In genomic region chr14:57744547-57744946, GRCm38 (mm10) we compare ENCODE assay signal across 8 mouse cellular contexts. TPM values are rescaled to one million over a fixed set of nuclear protein-coding genes. Genes with fewer than 3 reads are reported as not detected.
DNase-seq lines count a peak whose midpoint lies in the region; ATAC-seq and TF ChIP-seq lines count a peak whose summit lies in the region.

No protein-coding gene starts in this region.

- no peak overlapping the region for H3K27ac ChIP-seq in liver, adult 2 months (replicated peaks; ENCODE audit: insufficient read depth, low read depth, low read length)
- no peak overlapping the region for H3K27ac ChIP-seq in forebrain, embryonic 11.5 days (ENCODE audit: low read depth, low read length)
- H3K27ac ChIP-seq in intestine, embryonic 14.5 days (ENCODE audit: low read depth): no peak overlapping the region
- no peak overlapping the region for H3K27ac ChIP-seq in liver, postnatal 0 days (ENCODE audit: low read depth)
- H3K27ac ChIP-seq in stomach, embryonic 15.5 days: no peak overlapping the region

- H3K4me1 ChIP-seq in liver, adult 2 months (ENCODE audit: control insufficient read depth, insufficient read depth, low read length): peaks cover 7% of the 10 kb centered on the region
- H3K4me1 ChIP-seq in forebrain, embryonic 11.5 days (replicated peaks; ENCODE audit: control insufficient read depth, insufficient read depth, low read length): peaks cover 3% of the 10 kb centered on the region; the same call in 1 of the 2 replicates
- H3K4me1 ChIP-seq in intestine, embryonic 14.5 days (replicated peaks; ENCODE audit: control insufficient read depth, insufficient read depth, low read length): peaks cover 11% of the 10 kb centered on the region
- peaks cover 31% of the 10 kb centered on the region for H3K4me1 ChIP-seq in liver, postnatal 0 days (ENCODE audit: insufficient read depth)
- H3K4me1 ChIP-seq in stomach, embryonic 15.5 days: peaks cover 4% of the 10 kb centered on the region; the same call in 1 of the 2 replicates

- no peak for TF ChIP-seq EP300 in liver, postnatal 0 days (IDR thresholded peaks at IDR 0.05; ENCODE audit: low read depth)

- H3K79me2 ChIP-seq in liver, adult 2 months (ENCODE audit: control insufficient read depth, insufficient read depth, low read length): peaks cover 46% of the 10 kb centered on the region

- TF ChIP-seq CTCF in liver, adult 2 months (IDR thresholded peaks at IDR 0.05; ENCODE audit: low read depth, low read length): no peak
- no peak for TF ChIP-seq CTCF in liver, postnatal 0 days (IDR thresholded peaks at IDR 0.05; ENCODE audit: low read depth)

- peak overlapping the region; percentile 93 for H3K4me3 ChIP-seq in liver, adult 2 months (ENCODE audit: insufficient read depth, low read depth, low read length)
- H3K4me3 ChIP-seq in forebrain, embryonic 11.5 days (ENCODE audit: low read depth, low read length): peak overlapping the region; percentile 94
- H3K4me3 ChIP-seq in intestine, embryonic 14.5 days (ENCODE audit: low read depth, low read length): peak overlapping the region; percentile 68
- peak overlapping the region; percentile 98 for H3K4me3 ChIP-seq in liver, postnatal 0 days (ENCODE audit: low read depth, low read length)
- peak overlapping the region; percentile 85 for H3K4me3 ChIP-seq in stomach, embryonic 15.5 days (replicated peaks)

- DNase-seq in liver, adult 2 months (ENCODE audit: extremely low read depth, low read depth, low spot score): peak; percentile 67
- DNase-seq in liver: no peak
- no peak for DNase-seq in forebrain, embryonic 11.5 days (ENCODE audit: low spot score)
- no peak for DNase-seq in intestine, embryonic 14.5 days (ENCODE audit: low spot score)
- DNase-seq in liver, postnatal 0 days: peak; percentile 31
- DNase-seq in layer of hippocampus, adult 9-11 months: no peak

- no peaks in the 10 kb centered on the region for H3K9me3 ChIP-seq in forebrain, embryonic 11.5 days (ENCODE audit: control insufficient read depth, low read length)
- no peaks in the 10 kb centered on the region for H3K9me3 ChIP-seq in intestine, embryonic 14.5 days (ENCODE audit: control insufficient read depth, low read length)
- no peaks in the 10 kb centered on the region for H3K9me3 ChIP-seq in liver, postnatal 0 days (ENCODE audit: low read length)
- no peaks in the 10 kb centered on the region for H3K9me3 ChIP-seq in stomach, embryonic 15.5 days

- ATAC-seq in forebrain, embryonic 11.5 days (replicated peaks; ENCODE audit: low FRiP score): no peak
- no peak for ATAC-seq in intestine, embryonic 14.5 days (replicated peaks; ENCODE audit: low FRiP score, low TSS enrichment, low read depth)
- no peak for ATAC-seq in liver, postnatal 0 days
- ATAC-seq in stomach, embryonic 15.5 days (ENCODE audit: insufficient read depth, low FRiP score, low read depth): no peak
- ATAC-seq in erythroid progenitor cell, adult 5-6 weeks (replicated peaks; ENCODE audit: low FRiP score, poor library complexity, severe bottlenecking): no peak

- TF ChIP-seq POLR2A in liver, adult 2 months (IDR thresholded peaks at IDR 0.05; ENCODE audit: extremely low read depth, insufficient read depth, low read length): no peak

- no peaks in the 10 kb centered on the region for H3K27me3 ChIP-seq in liver, adult 2 months (ENCODE audit: control insufficient read depth, insufficient read depth, low read length)
- no peaks in the 10 kb centered on the region for H3K27me3 ChIP-seq in forebrain, embryonic 11.5 days (ENCODE audit: control insufficient read depth, insufficient read depth, low read length)
- H3K27me3 ChIP-seq in intestine, embryonic 14.5 days (replicated peaks; ENCODE audit: control insufficient read depth, insufficient read depth, low read length): no peaks in the 10 kb centered on the region
- H3K27me3 ChIP-seq in liver, postnatal 0 days (ENCODE audit: insufficient read depth, low read length): peaks cover 4% of the 10 kb centered on the region; the same call in 1 of the 2 replicates
- H3K27me3 ChIP-seq in stomach, embryonic 15.5 days (replicated peaks): no peaks in the 10 kb centered on the region

- 0% methylated on average over 8 of the region's 8 CpGs for WGBS in liver, adult 2 months
- under 1% methylated on average over 8 of the region's 8 CpGs for WGBS in forebrain, embryonic 11.5 days
- under 1% methylated on average over 8 of the region's 8 CpGs for WGBS in intestine, embryonic 14.5 days
- 7% methylated on average over 8 of the region's 8 CpGs for WGBS in liver, postnatal 0 days (ENCODE audit: insufficient replicate concordance)
- WGBS in stomach, embryonic 15.5 days: 2% methylated on average over 8 of the region's 8 CpGs

- peak overlapping the region; percentile 96 for H3K4me2 ChIP-seq in forebrain, embryonic 11.5 days (ENCODE audit: low read depth, low read length, severe bottlenecking)
- H3K4me2 ChIP-seq in intestine, embryonic 14.5 days (ENCODE audit: low read length): peak overlapping the region; percentile 84
- peak overlapping the region; percentile 90 for H3K4me2 ChIP-seq in liver, postnatal 0 days (ENCODE audit: low read depth, low read length)
- peak overlapping the region; percentile 80 for H3K4me2 ChIP-seq in stomach, embryonic 15.5 days

- no peak overlapping the region for H3K9ac ChIP-seq in liver, adult 2 months (ENCODE audit: low read depth, low read length)
- H3K9ac ChIP-seq in forebrain, embryonic 11.5 days (ENCODE audit: low read length): no peak overlapping the region
- peak overlapping the region; percentile 92 for H3K9ac ChIP-seq in intestine, embryonic 14.5 days (ENCODE audit: low read length)
- H3K9ac ChIP-seq in liver, postnatal 0 days (replicated peaks): peak overlapping the region; percentile 92; the same call in 1 of the 2 replicates
- no peak overlapping the region for H3K9ac ChIP-seq in stomach, embryonic 15.5 days

- H3K36me3 ChIP-seq in liver, adult 2 months (ENCODE audit: control insufficient read depth, insufficient read depth, low read length): no peaks in the 10 kb centered on the region
- no peaks in the 10 kb centered on the region for H3K36me3 ChIP-seq in forebrain, embryonic 11.5 days (ENCODE audit: control insufficient read depth, insufficient read depth, low read length)
- no peaks in the 10 kb centered on the region for H3K36me3 ChIP-seq in intestine, embryonic 14.5 days (ENCODE audit: control insufficient read depth, insufficient read depth, low read length)
- H3K36me3 ChIP-seq in liver, postnatal 0 days (replicated peaks; ENCODE audit: insufficient read depth, low read length): no peaks in the 10 kb centered on the region
- H3K36me3 ChIP-seq in stomach, embryonic 15.5 days: no peaks in the 10 kb centered on the region

RNA-seq across cellular contexts. Expression of gene Gm49361, which starts 1.4 kb away (rescaled TPM):
- not detected in 2 replicates for total RNA-seq in liver, adult 2 months (2014; rRNA removed)
- 0.07 TPM in 1 of 2 replicates, not detected in the other for polyA plus RNA-seq in liver, adult 2 months (2012; rRNA removed)
- not detected in 2 replicates for polyA plus RNA-seq in forebrain, embryonic 11.5 days (2014; fragmentation: Nextera tagmentation; extraction: Ambion mirVana)
- not detected in 2 replicates for polyA plus RNA-seq in intestine, embryonic 14.5 days (2014; fragmentation: Nextera tagmentation; extraction: Ambion mirVana)
- polyA plus RNA-seq in liver, postnatal 0 days (2015; fragmentation: Nextera tagmentation; extraction: Ambion mirVana): not detected in 2 replicates
- polyA plus RNA-seq in stomach, embryonic 15.5 days (2015; fragmentation: Nextera tagmentation; extraction: Ambion mirVana): not detected in 2 replicates
- not detected in 2 replicates for total RNA-seq in erythroid progenitor cell, adult 5-6 weeks (2015; ENCODE audit: low replicate concordance)
- not detected in 2 replicates for total RNA-seq in erythroid progenitor cell, adult 5-6 weeks (2017; ENCODE audit: low replicate concordance)

RNA-seq across cellular contexts. Expression of gene Lats2, which starts 13.6 kb away (rescaled TPM):
- total RNA-seq in liver, adult 2 months (2014; rRNA removed): 8.6 and 9.7 TPM in 2 replicates
- 7.6 and 8.8 TPM in 2 replicates for polyA plus RNA-seq in liver, adult 2 months (2012; rRNA removed)
- 14.0 and 16.6 TPM in 2 replicates for polyA plus RNA-seq in forebrain, embryonic 11.5 days (2014; fragmentation: Nextera tagmentation; extraction: Ambion mirVana)
- polyA plus RNA-seq in intestine, embryonic 14.5 days (2014; fragmentation: Nextera tagmentation; extraction: Ambion mirVana): 20.5 and 21.7 TPM in 2 replicates
- 4.7 and 4.9 TPM in 2 replicates for polyA plus RNA-seq in liver, postnatal 0 days (2015; fragmentation: Nextera tagmentation; extraction: Ambion mirVana)
- polyA plus RNA-seq in stomach, embryonic 15.5 days (2015; fragmentation: Nextera tagmentation; extraction: Ambion mirVana): 18.0 and 19.1 TPM in 2 replicates
- 24.9 and 33.5 TPM in 2 replicates for total RNA-seq in erythroid progenitor cell, adult 5-6 weeks (2015; ENCODE audit: low replicate concordance)
- 38.4 and 38.9 TPM in 2 replicates for total RNA-seq in erythroid progenitor cell, adult 5-6 weeks (2017; ENCODE audit: low replicate concordance)

RNA-seq across cellular contexts. Expression of gene Sap18, which starts 53.4 kb away (rescaled TPM):
- 15.2 and 18.8 TPM in 2 replicates for total RNA-seq in liver, adult 2 months (2014; rRNA removed)
- 3.5 and 7.2 TPM in 2 replicates for polyA plus RNA-seq in liver, adult 2 months (2012; rRNA removed)
- polyA plus RNA-seq in forebrain, embryonic 11.5 days (2014; fragmentation: Nextera tagmentation; extraction: Ambion mirVana): 24.1 and 25.9 TPM in 2 replicates
- polyA plus RNA-seq in intestine, embryonic 14.5 days (2014; fragmentation: Nextera tagmentation; extraction: Ambion mirVana): 18.2 and 31.9 TPM in 2 replicates
- polyA plus RNA-seq in liver, postnatal 0 days (2015; fragmentation: Nextera tagmentation; extraction: Ambion mirVana): 11.1 and 12.2 TPM in 2 replicates
- polyA plus RNA-seq in stomach, embryonic 15.5 days (2015; fragmentation: Nextera tagmentation; extraction: Ambion mirVana): 22.5 and 30.7 TPM in 2 replicates
- 133 and 176 TPM in 2 replicates for total RNA-seq in erythroid progenitor cell, adult 5-6 weeks (2015; ENCODE audit: low replicate concordance)
- 10.0 and 12.1 TPM in 2 replicates for total RNA-seq in erythroid progenitor cell, adult 5-6 weeks (2017; ENCODE audit: low replicate concordance)

Comparison
In these comparisons a context has a peak if more than half of its experiments do, and no peak if none do; other contexts are left out.
1. DNase-seq: peak in liver, adult 2 months (single experiment) and liver, postnatal 0 days (single experiment); none in liver (single experiment), forebrain, embryonic 11.5 days (single experiment), intestine, embryonic 14.5 days (single experiment) and layer of hippocampus, adult 9-11 months (single experiment).
2. H3K9ac ChIP-seq: peak in intestine, embryonic 14.5 days (single experiment) and liver, postnatal 0 days (single experiment); none in liver, adult 2 months (single experiment), forebrain, embryonic 11.5 days (single experiment) and stomach, embryonic 15.5 days (single experiment).
3. Peak in every context shown above with its lines, with median percentiles within 50 percentile points of each other: H3K4me3 ChIP-seq and H3K4me2 ChIP-seq.